Mouse (Mus musculus) heart, adult 2 months (tissue): ENCODE measurements around the gene Mlh3. TPM values are rescaled to one million over a fixed set of nuclear protein-coding genes. Genes with fewer than 3 reads are reported as not detected.

ENCODE experiments used
- DNase-seq, 2 experiments: peaks; one replicate each; pipeline ENCODE4 v3.0.0; 2021
- H3K27ac ChIP-seq: fragments of 200-600 bp; 2 replicates; pipeline ENCODE4 v1.8.1; 2022
- H3K27me3 ChIP-seq: fragments of 200-500 bp; 2 replicates; pipeline ENCODE4 v1.6.1; 2012; ENCODE audit warnings: mild to moderate bottlenecking, low read length, inconsistent platforms, mixed read lengths; ENCODE audit not compliant: control insufficient read depth, insufficient read depth
- H3K36me3 ChIP-seq: fragments of 200-500 bp; 2 replicates; pipeline ENCODE4 v1.6.1; 2012; ENCODE audit warnings: low read length, inconsistent platforms; ENCODE audit not compliant: control insufficient read depth, insufficient read depth
- H3K4me1 ChIP-seq: fragments of 200-500 bp; 2 replicates; pipeline ENCODE4 v1.6.1; 2011; ENCODE audit warnings: low read length; ENCODE audit not compliant: control insufficient read depth, insufficient read depth
- H3K4me3 ChIP-seq: fragments of 200-600 bp; 2 replicates; pipeline ENCODE4 v1.8.1; 2022
- H3K79me2 ChIP-seq: fragments of 200-500 bp; replicated peaks from 2 replicates; pipeline ENCODE4 v1.6.1; 2012; ENCODE audit warnings: mild to moderate bottlenecking, inconsistent platforms, low read length, moderate library complexity, mixed read lengths; ENCODE audit not compliant: control insufficient read depth, insufficient read depth
- H3K9ac ChIP-seq: fragments of 200-500 bp; 2 replicates; pipeline ENCODE4 v1.6.1; 2012; ENCODE audit warnings: low read depth, mild to moderate bottlenecking, control low read depth, inconsistent platforms, low read length, mixed read lengths
- CTCF ChIP-seq: fragments of 200-600 bp; IDR thresholded peaks from 2 replicates; pipeline ENCODE4 v1.8.1; 2022; ENCODE audit warnings: antibody characterized with exemption, mild to moderate bottlenecking, moderate library complexity
- EP300 ChIP-seq: fragments of 200-500 bp; IDR thresholded peaks from 2 replicates; pipeline ENCODE4 v1.6.1; 2011; ENCODE audit warnings: low read depth, low read length, control low read depth; ENCODE audit not compliant: insufficient read depth
- POLR2A ChIP-seq: fragments of 200-500 bp; IDR thresholded peaks from 2 replicates; pipeline ENCODE4 v1.6.1; 2011; ENCODE audit warnings: mild to moderate bottlenecking, low read depth, low read length, control low read depth; ENCODE audit not compliant: insufficient read depth
- WGBS: fragments of 180-500 bp; shearing (Covaris S2); methylation state at CpG from one replicate; pipeline ENCODE4 v1.1.7; 2018; 5-methylcytosine and 5-hydroxymethylcytosine counted together
- intact Hi-C: fragments of 180-260 bp; cut with DNase I; formaldehyde crosslinking; loops from one replicate; pipeline ENCODE4 v1.15.1; 2025
- microRNA-seq, 2 experiments: library from miRNA; unstranded; fragments of <30 nt; microRNA quantifications; one replicate each; pipeline ENCODE4 v1.2.0; 2021
- polyA plus RNA-seq: library from polyadenylated mRNA; depleted of rRNA; stranded (reverse); fragments of >200 nt; gene quantifications from 2 replicates; pipeline ENCODE4 v1.2.3, GENCODE M21; 2012; rRNA removed
- total RNA-seq, 2 experiments: library from RNA; stranded (reverse); gene quantifications; 2 replicates each; pipeline ENCODE4 v1.2.3; 2021

Mlh3 gene
- total and polyA plus RNA-seq, 3 experiments = 4.5 to 8.7 (median 8.2) TPM

DNA sequence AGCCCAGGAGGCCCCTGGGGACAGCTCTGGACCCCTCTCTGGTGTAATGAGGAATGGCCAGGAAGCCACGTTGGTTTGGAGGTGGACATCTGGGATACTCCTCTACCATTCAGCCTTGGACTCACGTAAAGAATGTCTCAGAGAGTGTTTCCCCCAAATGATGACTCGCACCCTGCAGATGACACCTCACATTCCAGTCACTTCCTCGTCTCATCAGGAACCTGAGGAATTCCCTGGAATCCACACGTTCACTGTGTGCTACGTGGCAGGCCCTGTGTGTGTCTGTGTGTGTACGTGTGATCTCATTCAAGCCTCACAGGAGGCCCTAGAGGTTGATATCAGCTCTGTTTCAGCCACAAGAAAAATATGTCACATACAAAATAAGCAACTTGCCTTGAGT lies 84.0 kb downstream of the Mlh3 start:
- no peak overlapping the region for H3K4me3 ChIP-seq
- peak overlapping the region; percentile 36 for H3K27ac ChIP-seq

DNA sequence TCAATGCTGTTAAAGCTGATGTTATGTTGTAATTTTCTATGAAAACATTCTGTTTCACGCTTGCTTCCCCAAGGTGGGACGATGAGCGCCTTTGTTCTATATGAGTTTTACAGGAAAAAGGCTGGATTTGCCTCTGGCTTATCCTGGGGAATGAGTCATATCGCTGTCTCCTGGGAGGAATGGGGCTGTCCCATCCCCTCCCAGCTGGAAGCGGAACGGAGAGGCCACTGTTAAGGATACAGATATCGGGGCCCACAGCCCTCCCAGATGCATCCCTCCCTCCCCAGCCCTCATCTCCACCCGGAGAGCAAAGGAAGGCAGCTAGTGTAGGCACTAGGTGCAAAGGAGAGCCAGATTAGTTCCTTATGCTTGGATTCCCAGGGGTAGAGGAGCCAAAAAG lies 84.6 kb downstream of the Mlh3 start:
- H3K9ac ChIP-seq = no peak overlapping the region
- 0 out of 2 replicates have a peak, but pooled peaks have one; percentile 16 for TF ChIP-seq EP300
- no peak for TF ChIP-seq CTCF
- no peak for TF ChIP-seq POLR2A
- H3K4me1 ChIP-seq = peaks cover 4% of the 10 kb centered on the region
- DNase-seq = peak; percentile 50 to 65
- WGBS = 37% methylated on average over 8 of the region's 8 CpGs
- H3K36me3 ChIP-seq = no peaks in the 10 kb centered on the region
- H3K27ac ChIP-seq = peak overlapping the region; percentile 36
- H3K4me3 ChIP-seq = no peak overlapping the region
- H3K27me3 ChIP-seq = no peaks in the 10 kb centered on the region
- intact Hi-C loops = loop anchor here (2.0 kb wide), 1 partner anchor 15 kb away; no protein-coding TSS in a partner anchor
- H3K79me2 ChIP-seq = no peaks in the 10 kb centered on the region

More for the DNA sequence above, 84.0 kb downstream of the Mlh3 start:
- Histone ChIP-seq H3K4me1 (peaks cover 4% of the 10 kb centered on the region), H3K9ac (no peak overlapping the region), H3K36me3 (no peaks in the 10 kb centered on the region), H3K27me3 (no peaks in the 10 kb centered on the region), H3K79me2 (no peaks in the 10 kb centered on the region)
- no peak for DNase-seq
- 50% methylated on average over 7 of the region's 7 CpGs for WGBS
- TF ChIP-seq POLR2A = no peak
- TF ChIP-seq CTCF = no peak
- no peak for TF ChIP-seq EP300
- intact Hi-C loops = loop anchor here (2.0 kb wide), 1 partner anchor 16 kb away; no protein-coding TSS in a partner anchor

Small RNA genes within 50 kb of the gene (microRNA-seq; reads per million reads assigned to microRNA genes)
- gene Mir6938 = 0 reads per million in 2 experiments

Other genes starting within 250 kb of the Mlh3 start
- 1 to 10 TPM; 1.2 to 1.5 TPM for gene Prox2, start 159.8 kb downstream of the Mlh3 start, total RNA-seq
- gene Prox2, start 159.8 kb downstream of the Mlh3 start, polyA plus RNA-seq = 1.1 and 1.7 TPM in 2 replicates
- 100 to 1,000 TPM; 668 to 715 TPM for gene Dlst, start 159.8 kb downstream of the Mlh3 start, total RNA-seq
- 423 and 709 TPM in 2 replicates for gene Dlst, start 159.8 kb downstream of the Mlh3 start, polyA plus RNA-seq
- gene Rps6kl1, start 119.3 kb downstream of the Mlh3 start, total RNA-seq = 1 to 10 TPM; 2.3 to 2.4 TPM
- 3.4 and 5.1 TPM in 2 replicates for gene Rps6kl1, start 119.3 kb downstream of the Mlh3 start, polyA plus RNA-seq
- 1 to 10 TPM; 5.4 to 5.7 TPM for gene Pgf, start 92.8 kb downstream of the Mlh3 start, total RNA-seq
- gene Pgf, start 92.8 kb downstream of the Mlh3 start, polyA plus RNA-seq = 4.3 and 4.6 TPM in 2 replicates
- 10 to 100 TPM; 40.3 to 45.8 TPM for gene Eif2b2, start 51.1 kb downstream of the Mlh3 start, total RNA-seq
- 60.2 and 63.1 TPM in 2 replicates for gene Eif2b2, start 51.1 kb downstream of the Mlh3 start, polyA plus RNA-seq
- 10 to 100 TPM; 19.3 to 20.0 TPM for gene Acyp1, start 17.8 kb upstream of the Mlh3 start, total RNA-seq
- gene Acyp1, start 17.8 kb upstream of the Mlh3 start, polyA plus RNA-seq = 9.7 and 11.0 TPM in 2 replicates
- 1 to 10 TPM; 2.2 to 2.6 TPM for gene Zc2hc1c, start 18.0 kb upstream of the Mlh3 start, total RNA-seq
- gene Zc2hc1c, start 18.0 kb upstream of the Mlh3 start, polyA plus RNA-seq = 1.0 and 1.1 TPM in 2 replicates
- gene Nek9, start 68.8 kb upstream of the Mlh3 start, total RNA-seq = 100 to 1,000 TPM; 107 to 116 TPM
- 41.6 and 74.4 TPM in 2 replicates for gene Nek9, start 68.8 kb upstream of the Mlh3 start, polyA plus RNA-seq
- 100 to 1,000 TPM; 164 to 186 TPM for gene Tmed10, start 104.2 kb upstream of the Mlh3 start, total RNA-seq
- 108 and 130 TPM in 2 replicates for gene Tmed10, start 104.2 kb upstream of the Mlh3 start, polyA plus RNA-seq
- gene Fos, start 203.3 kb upstream of the Mlh3 start, total RNA-seq = 1 to 10 TPM; 3.0 to 5.7 TPM
- 9.1 and 12.6 TPM in 2 replicates for gene Fos, start 203.3 kb upstream of the Mlh3 start, polyA plus RNA-seq